Mouse (Mus musculus) hindbrain, embryonic 10.5 days (tissue): ENCODE results near the gene Tpcn2. TPM values are rescaled to one million over a fixed set of nuclear protein-coding genes. Genes with fewer than 3 reads are reported as not detected.
A peak's percentile ranks its signal among the peaks of the same experiment; 100 is the strongest.

Experiments used
- DNase-seq: peaks from one replicate; pipeline ENCODE4 v3.0.0-alpha.2; 2017; ENCODE audit warnings: low spot score
- H3K27ac ChIP-seq: fragments of 300-500 bp; sonication (generic); 2 replicates; pipeline ENCODE4 v1.5.1; 2016; ENCODE audit warnings: mild to moderate bottlenecking, moderate library complexity
- H3K27me3 ChIP-seq: fragments of 300-500 bp; sonication (generic); 2 replicates; pipeline ENCODE4 v1.6.1; 2016; ENCODE audit warnings: mild to moderate bottlenecking; ENCODE audit not compliant: poor library complexity, insufficient read depth, severe bottlenecking
- H3K36me3 ChIP-seq: fragments of 300-500 bp; sonication (generic); 2 replicates; pipeline ENCODE4 v1.6.1; 2016; ENCODE audit warnings: mild to moderate bottlenecking, moderate library complexity
- H3K4me1 ChIP-seq: fragments of 300-500 bp; sonication (generic); replicated peaks from 2 replicates; pipeline ENCODE4 v1.6.1; 2016; ENCODE audit warnings: mild to moderate bottlenecking
- H3K4me3 ChIP-seq: fragments of 300-500 bp; sonication (generic); 2 replicates; pipeline ENCODE4 v1.5.1; 2016; ENCODE audit warnings: mild to moderate bottlenecking, moderate library complexity
- H3K9me3 ChIP-seq: fragments of 300-500 bp; sonication (generic); 2 replicates; pipeline ENCODE4 v1.6.1; 2016; ENCODE audit warnings: mild to moderate bottlenecking, moderate library complexity
- WGBS: fragments of 180-500 bp; shearing (Covaris S2); methylation state at CpG from one replicate; pipeline ENCODE4 v1.1.7; 2016; 5-methylcytosine and 5-hydroxymethylcytosine counted together
- polyA plus RNA-seq: library from polyadenylated mRNA; unstranded; fragments of >200 nt; fragmentation: Nextera tagmentation; extraction: Ambion mirVana; gene quantifications from 2 replicates; pipeline ENCODE4 v1.2.1, GENCODE M21; 2016

The Tpcn2 gene
- polyA plus RNA-seq, 1 experiment from 2014 or later, result 5.7 TPM

GRCm38 (mm10) chr7:145206056-145206610 lies 77.7 kb downstream of the Tpcn2 start:
- DNase-seq, result peak; percentile 93
- H3K27me3 ChIP-seq, result peaks cover 14% of the 10 kb centered on the region
- peaks cover 41% of the 10 kb centered on the region for H3K4me1 ChIP-seq
- H3K36me3 ChIP-seq, result no peaks in the 10 kb centered on the region
- WGBS, result under 1% methylated on average over 34 of the region's 34 CpGs
- H3K9me3 ChIP-seq, result peaks cover 5% of the 10 kb centered on the region; the same call in 1 of the 2 replicates
- H3K4me3 ChIP-seq, result peak overlapping the region; percentile 32
- H3K27ac ChIP-seq, result peak overlapping the region; percentile 96

GRCm38 (mm10) chr7:145205363-145205902 lies 78.4 kb downstream of the Tpcn2 start:
- Histone ChIP-seq H3K36me3 (no peaks in the 10 kb centered on the region), H3K27me3 (peaks cover 14% of the 10 kb centered on the region), H3K9me3 (peaks cover 7% of the 10 kb centered on the region; the same call in 1 of the 2 replicates), H3K4me3 (peak overlapping the region; percentile 32; the same call in 1 of the 2 replicates), H3K27ac (peak overlapping the region; percentile 96), H3K4me1 (peaks cover 34% of the 10 kb centered on the region)
- no peak for DNase-seq
- 82% methylated on average over 4 of the region's 4 CpGs for WGBS

GRCm38 (mm10) chr7:145199711-145200110 lies 84.1 kb downstream of the Tpcn2 start:
- 73% methylated on average over 2 of the region's 2 CpGs for WGBS
- Histone ChIP-seq H3K27me3 (no peaks in the 10 kb centered on the region), H3K9me3 (peaks cover 7% of the 10 kb centered on the region; the same call in 1 of the 2 replicates), H3K36me3 (no peaks in the 10 kb centered on the region), H3K4me3 (no peak overlapping the region), H3K4me1 (peaks cover 42% of the 10 kb centered on the region), H3K27ac (no peak overlapping the region; the same call in 1 of the 2 replicates)
- DNase-seq, result no peak

- Histone ChIP-seq H3K4me1 (peaks cover 51% of the 10 kb centered on the region), H3K4me3 (no peak overlapping the region), H3K36me3 (no peaks in the 10 kb centered on the region), H3K27ac (peak overlapping the region; percentile 74), H3K27me3 (0 out of 2 replicates have a peak, but pooled peaks cover 9% of the 10 kb centered on the region), H3K9me3 (peaks cover 7% of the 10 kb centered on the region; the same call in 1 of the 2 replicates)
- DNase-seq, result no peak
- WGBS, result 66% methylated on average over 4 of the region's 4 CpGs
These were observed 85.5 kb downstream of the Tpcn2 start for GRCm38 (mm10) chr7:145198223-145198714.

GRCm38 (mm10) chr7:145197711-145198110 lies 86.1 kb downstream of the Tpcn2 start:
- H3K36me3 ChIP-seq, result no peaks in the 10 kb centered on the region
- H3K27ac ChIP-seq, result peak overlapping the region; percentile 74
- WGBS, result 39% methylated on average over 3 of the region's 3 CpGs
- peaks cover 7% of the 10 kb centered on the region; the same call in 1 of the 2 replicates for H3K9me3 ChIP-seq
- H3K27me3 ChIP-seq, result 0 out of 2 replicates have a peak, but pooled peaks cover 13% of the 10 kb centered on the region
- DNase-seq, result no peak
- peaks cover 55% of the 10 kb centered on the region for H3K4me1 ChIP-seq
- no peak overlapping the region for H3K4me3 ChIP-seq

GRCm38 (mm10) chr7:145197042-145197441 lies 86.8 kb downstream of the Tpcn2 start:
- DNase-seq, result no peak
- H3K27me3 ChIP-seq, result 0 out of 2 replicates have a peak, but pooled peaks cover 13% of the 10 kb centered on the region
- no peak overlapping the region for H3K4me3 ChIP-seq
- WGBS, result 84% methylated on average over 3 of the region's 3 CpGs
- H3K27ac ChIP-seq, result 0 out of 2 replicates have a peak overlapping the region, but pooled peaks have one; percentile 29
- H3K9me3 ChIP-seq, result peaks cover 7% of the 10 kb centered on the region; the same call in 1 of the 2 replicates
- no peaks in the 10 kb centered on the region for H3K36me3 ChIP-seq
- peaks cover 61% of the 10 kb centered on the region for H3K4me1 ChIP-seq

GRCm38 (mm10) chr7:145196340-145196739 lies 87.5 kb downstream of the Tpcn2 start:
- WGBS, result 72% methylated on average over 6 of the region's 6 CpGs
- DNase-seq, result no peak
- H3K4me1 ChIP-seq, result peaks cover 61% of the 10 kb centered on the region
- no peak overlapping the region for H3K4me3 ChIP-seq
- peak overlapping the region; percentile 35; the same call in 1 of the 2 replicates for H3K27ac ChIP-seq
- no peaks in the 10 kb centered on the region for H3K36me3 ChIP-seq
- 0 out of 2 replicates have a peak, but pooled peaks cover 13% of the 10 kb centered on the region for H3K27me3 ChIP-seq
- peaks cover 4% of the 10 kb centered on the region; the same call in 1 of the 2 replicates for H3K9me3 ChIP-seq

GRCm38 (mm10) chr7:145195186-145195927 lies 88.5 kb downstream of the Tpcn2 start:
- Histone ChIP-seq H3K4me1 (peaks cover 61% of the 10 kb centered on the region), H3K36me3 (no peaks in the 10 kb centered on the region), H3K9me3 (no peaks in the 10 kb centered on the region), H3K27me3 (0 out of 2 replicates have a peak, but pooled peaks cover 13% of the 10 kb centered on the region), H3K27ac (no peak overlapping the region), H3K4me3 (no peak overlapping the region)
- WGBS, result 54% methylated on average over 5 of the region's 5 CpGs
- no peak for DNase-seq

GRCm38 (mm10) chr7:145194455-145195161 lies 89.2 kb downstream of the Tpcn2 start:
- no peaks in the 10 kb centered on the region for H3K36me3 ChIP-seq
- H3K27me3 ChIP-seq, result 0 out of 2 replicates have a peak, but pooled peaks cover 13% of the 10 kb centered on the region
- peak overlapping the region; percentile 40; the same call in 1 of the 2 replicates for H3K27ac ChIP-seq
- no peak overlapping the region for H3K4me3 ChIP-seq
- no peak for DNase-seq
- H3K4me1 ChIP-seq, result peaks cover 61% of the 10 kb centered on the region
- WGBS, result 86% methylated on average over 3 of the region's 3 CpGs
- H3K9me3 ChIP-seq, result no peaks in the 10 kb centered on the region

- Histone ChIP-seq H3K27ac (peak overlapping the region; percentile 45; the same call in 1 of the 2 replicates), H3K9me3 (no peaks in the 10 kb centered on the region), H3K4me3 (no peak overlapping the region), H3K27me3 (0 out of 2 replicates have a peak, but pooled peaks cover 13% of the 10 kb centered on the region), H3K4me1 (peaks cover 60% of the 10 kb centered on the region), H3K36me3 (no peaks in the 10 kb centered on the region)
- no peak for DNase-seq
- WGBS, result 76% methylated on average over 6 of the region's 6 CpGs
These were observed 91.0 kb downstream of the Tpcn2 start for GRCm38 (mm10) chr7:145192836-145193235.

GRCm38 (mm10) chr7:145190520-145190919 lies 93.3 kb downstream of the Tpcn2 start:
- DNase-seq, result no peak
- H3K27me3 ChIP-seq, result 0 out of 2 replicates have a peak, but pooled peaks cover 13% of the 10 kb centered on the region
- H3K4me3 ChIP-seq, result no peak overlapping the region
- no peak overlapping the region for H3K27ac ChIP-seq
- H3K4me1 ChIP-seq, result peaks cover 37% of the 10 kb centered on the region
- no peaks in the 10 kb centered on the region for H3K36me3 ChIP-seq
- no peaks in the 10 kb centered on the region for H3K9me3 ChIP-seq

- no peaks in the 10 kb centered on the region for H3K9me3 ChIP-seq
- no peaks in the 10 kb centered on the region for H3K36me3 ChIP-seq
- H3K27ac ChIP-seq, result 0 out of 2 replicates have a peak overlapping the region, but pooled peaks have one; percentile 59
- H3K4me1 ChIP-seq, result peaks cover 26% of the 10 kb centered on the region
- H3K27me3 ChIP-seq, result 0 out of 2 replicates have a peak, but pooled peaks cover 13% of the 10 kb centered on the region
- DNase-seq, result no peak
- no peak overlapping the region for H3K4me3 ChIP-seq
- 58% methylated on average over 8 of the region's 8 CpGs for WGBS
These were observed 94.5 kb downstream of the Tpcn2 start for GRCm38 (mm10) chr7:145189342-145189741.
